Mouse (Mus musculus) forebrain, embryonic 11.5 days (tissue): ENCODE measurements around the gene Arhgef6. TPM values are rescaled to one million over a fixed set of nuclear protein-coding genes. Genes with fewer than 3 reads are reported as not detected.

Experiments
- ATAC-seq: fragments of 200-750 bp; cut with Nextera tagmentation; replicated peaks from 2 replicates; pipeline ENCODE4 v1.8.0; 2017; ENCODE audit warnings: moderate TSS enrichment; ENCODE audit not compliant: low FRiP score
- DNase-seq: peaks from one replicate; pipeline ENCODE4 v3.0.0-alpha.2; 2017; ENCODE audit warnings: low spot score
- H3K27ac ChIP-seq: fragments of 300-500 bp; sonication (generic); 2 replicates; pipeline ENCODE4 v1.5.1; 2014; ENCODE audit warnings: low read depth, low read length
- H3K27me3 ChIP-seq: fragments of 300-500 bp; sonication (generic); 2 replicates; pipeline ENCODE4 v1.6.1; 2014; ENCODE audit warnings: mild to moderate bottlenecking, low read length, mixed read lengths; ENCODE audit not compliant: control insufficient read depth, insufficient read depth
- H3K36me3 ChIP-seq: fragments of 300-500 bp; sonication (generic); 2 replicates; pipeline ENCODE4 v1.6.1; 2014; ENCODE audit warnings: mild to moderate bottlenecking, low read length, moderate library complexity, mixed read lengths; ENCODE audit not compliant: control insufficient read depth, insufficient read depth
- H3K4me1 ChIP-seq: fragments of 300-500 bp; sonication (generic); replicated peaks from 2 replicates; pipeline ENCODE4 v1.6.1; 2014; ENCODE audit warnings: low read length, mixed read lengths; ENCODE audit not compliant: control insufficient read depth, insufficient read depth
- H3K4me2 ChIP-seq: fragments of 300-500 bp; sonication (generic); 2 replicates; pipeline ENCODE4 v1.6.1; 2014; ENCODE audit warnings: low read depth, mild to moderate bottlenecking, low read length, moderate library complexity, mixed read lengths; ENCODE audit not compliant: severe bottlenecking
- H3K4me3 ChIP-seq: fragments of 300-500 bp; sonication (generic); 2 replicates; pipeline ENCODE4 v1.5.1; 2014; ENCODE audit warnings: low read depth, low read length
- H3K9ac ChIP-seq: fragments of 300-500 bp; sonication (generic); 2 replicates; pipeline ENCODE4 v1.6.1; 2014; ENCODE audit warnings: low read length
- H3K9me3 ChIP-seq: fragments of 300-500 bp; sonication (generic); 2 replicates; pipeline ENCODE4 v1.6.1; 2016; ENCODE audit warnings: low read length, mixed read lengths; ENCODE audit not compliant: control insufficient read depth
- WGBS: fragments of 180-500 bp; shearing (Covaris S2); extraction: QIAGEN DNeasy Blood & Tissue Kit; methylation state at CpG from one replicate; pipeline ENCODE4 v1.1.7; 2014; 5-methylcytosine and 5-hydroxymethylcytosine counted together
- polyA plus RNA-seq: library from polyadenylated mRNA; unstranded; fragments of >200 nt; fragmentation: Nextera tagmentation; extraction: Ambion mirVana; gene quantifications from 2 replicates; pipeline ENCODE4 v1.2.1, GENCODE M21; 2014

Arhgef6 gene
- polyA plus RNA-seq, 1 experiment from 2014 or later: 7.0 TPM

DNA sequence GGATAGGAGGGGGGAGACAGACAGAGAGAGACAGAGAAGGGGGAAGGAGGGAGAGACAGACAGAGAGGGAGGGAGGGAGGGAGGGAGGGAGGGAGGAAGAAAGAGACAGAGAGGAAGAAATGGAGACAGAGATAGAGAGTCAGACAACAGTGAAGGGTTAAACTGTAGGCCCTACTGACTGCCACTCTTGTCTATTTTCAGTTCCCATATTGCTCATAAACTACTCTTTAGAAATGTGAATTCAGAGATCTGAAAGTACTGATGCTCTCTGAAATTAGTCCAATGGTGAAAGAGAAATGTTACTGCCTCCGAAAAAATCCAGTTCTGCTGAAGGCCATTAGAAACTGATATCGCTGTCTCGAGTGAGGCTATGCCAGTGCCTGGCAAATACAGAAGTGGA is 56.3 kb downstream of the Arhgef6 start:
- no peak for ATAC-seq
- WGBS: 97% methylated on average over 3 of the region's 3 CpGs

GRCm38 (mm10) chrX:57277560-57278335 is 60.8 kb downstream of the Arhgef6 start:
- 60% methylated on average over 6 of the region's 6 CpGs for WGBS
- DNase-seq (no peak), ATAC-seq (no peak)
- Histone ChIP-seq H3K4me1 (no peaks in the 10 kb centered on the region), H3K9me3 (no peaks in the 10 kb centered on the region), H3K27me3 (no peaks in the 10 kb centered on the region), H3K4me3 (no peak overlapping the region), H3K9ac (no peak overlapping the region), H3K4me2 (no peak overlapping the region), H3K36me3 (no peaks in the 10 kb centered on the region), H3K27ac (peak overlapping the region; percentile 12; the same call in 1 of the 2 replicates)

More for the DNA sequence above, 56.3 kb downstream of the Arhgef6 start:
- H3K4me2 ChIP-seq: no peak overlapping the region
- H3K9ac ChIP-seq: no peak overlapping the region
- no peaks in the 10 kb centered on the region for H3K27me3 ChIP-seq
- H3K9me3 ChIP-seq: no peaks in the 10 kb centered on the region
- H3K4me1 ChIP-seq: no peaks in the 10 kb centered on the region
- no peaks in the 10 kb centered on the region for H3K36me3 ChIP-seq
- DNase-seq: no peak
- no peak overlapping the region for H3K4me3 ChIP-seq
- H3K27ac ChIP-seq: no peak overlapping the region

DNA sequence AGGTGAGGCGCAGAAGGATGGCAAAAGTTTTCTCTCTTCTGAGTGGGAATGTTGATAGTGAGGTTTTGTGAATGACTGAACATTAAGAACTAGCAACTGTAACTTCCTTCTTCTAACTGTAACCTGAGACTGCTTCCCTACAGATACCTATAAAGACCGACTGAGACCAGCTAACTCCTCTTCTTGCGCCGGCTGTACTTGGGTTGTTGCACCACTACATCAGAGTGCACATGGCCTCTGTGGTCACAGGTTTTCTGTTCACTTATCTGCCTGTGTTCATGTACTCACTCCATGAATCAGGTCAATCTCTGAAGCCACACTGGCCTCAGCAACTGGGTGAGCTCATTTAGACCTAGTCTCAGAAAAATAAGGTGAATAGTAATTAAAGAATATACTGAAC is 75.0 kb downstream of the Arhgef6 start:
- no peak overlapping the region for H3K9ac ChIP-seq
- H3K4me2 ChIP-seq: no peak overlapping the region
- no peak overlapping the region for H3K27ac ChIP-seq
- H3K4me3 ChIP-seq: no peak overlapping the region
- ATAC-seq: no peak
- 85% methylated on average over 4 of the region's 4 CpGs for WGBS
- H3K9me3 ChIP-seq: no peaks in the 10 kb centered on the region
- DNase-seq: no peak
- no peaks in the 10 kb centered on the region for H3K27me3 ChIP-seq
- no peaks in the 10 kb centered on the region for H3K36me3 ChIP-seq
- no peaks in the 10 kb centered on the region for H3K4me1 ChIP-seq

DNA sequence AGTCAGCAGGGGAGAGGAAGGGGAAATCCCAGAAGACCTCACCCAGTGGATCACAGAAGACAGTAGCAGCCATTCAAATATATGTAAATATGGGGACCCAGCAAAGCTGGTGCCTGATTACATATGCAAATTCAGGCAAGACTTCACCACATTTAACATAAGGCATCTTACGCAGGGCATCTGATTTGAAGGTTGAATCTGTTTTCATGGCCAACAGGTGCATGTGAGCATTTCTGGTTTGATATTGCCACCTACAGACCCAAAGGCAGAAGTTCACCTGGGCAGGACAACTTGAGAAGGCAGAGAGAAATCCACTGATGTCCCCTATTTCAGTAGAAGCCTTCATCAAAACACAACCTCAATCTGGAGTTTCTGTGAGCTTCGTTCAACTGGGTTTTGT is 77.8 kb downstream of the Arhgef6 start:
- no peaks in the 10 kb centered on the region for H3K36me3 ChIP-seq
- no peak overlapping the region for H3K27ac ChIP-seq
- no peak overlapping the region for H3K4me2 ChIP-seq
- H3K9me3 ChIP-seq: no peaks in the 10 kb centered on the region
- no peak for ATAC-seq
- no peaks in the 10 kb centered on the region for H3K4me1 ChIP-seq
- DNase-seq: no peak
- H3K9ac ChIP-seq: no peak overlapping the region
- 54% methylated on average over 2 of the region's 2 CpGs for WGBS
- no peaks in the 10 kb centered on the region for H3K27me3 ChIP-seq
- no peak overlapping the region for H3K4me3 ChIP-seq

DNA sequence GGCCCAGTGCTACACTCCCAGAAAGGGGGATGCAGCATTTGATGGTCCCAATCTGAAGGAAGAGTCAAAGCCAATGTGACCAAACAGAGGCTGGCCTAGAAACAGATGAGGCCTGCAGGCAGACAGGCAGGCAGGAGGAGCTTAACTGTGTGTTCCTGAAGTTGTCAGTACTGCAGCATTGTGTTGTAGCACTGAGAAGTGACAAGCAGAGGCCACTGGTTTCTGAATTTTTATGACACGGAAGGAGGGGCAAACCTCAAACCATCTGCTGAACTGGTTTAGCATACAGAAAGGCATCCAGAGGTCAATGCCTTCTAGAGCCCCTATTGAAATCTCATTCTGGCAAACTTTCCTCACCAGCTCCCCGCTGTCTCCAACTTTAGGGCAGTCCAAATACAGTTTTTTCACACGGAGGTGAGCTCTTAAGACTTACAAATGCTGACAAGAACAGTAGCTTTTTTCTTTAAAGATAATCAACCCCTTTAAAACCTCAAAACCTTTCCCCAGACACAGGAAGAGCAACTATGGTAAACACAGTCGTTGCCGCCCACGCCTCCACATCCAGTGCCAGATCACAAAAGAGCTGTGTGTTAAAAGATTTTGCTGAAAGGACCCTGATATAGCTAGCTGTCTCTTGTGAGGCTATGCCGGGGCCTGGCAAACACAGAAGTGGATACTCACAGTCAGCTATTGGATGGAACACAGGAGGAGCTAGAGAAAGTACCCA is 85.0 kb downstream of the Arhgef6 start:
- H3K4me1 ChIP-seq: no peaks in the 10 kb centered on the region
- H3K27ac ChIP-seq: no peak overlapping the region
- ATAC-seq (no peak), DNase-seq (no peak)
- H3K9ac ChIP-seq: no peak overlapping the region
- H3K36me3 ChIP-seq: no peaks in the 10 kb centered on the region
- H3K4me3 ChIP-seq: no peak overlapping the region
- no peaks in the 10 kb centered on the region for H3K27me3 ChIP-seq
- WGBS: 77% methylated on average over 7 of the region's 7 CpGs
- H3K9me3 ChIP-seq: no peaks in the 10 kb centered on the region
- H3K4me2 ChIP-seq: no peak overlapping the region

DNA sequence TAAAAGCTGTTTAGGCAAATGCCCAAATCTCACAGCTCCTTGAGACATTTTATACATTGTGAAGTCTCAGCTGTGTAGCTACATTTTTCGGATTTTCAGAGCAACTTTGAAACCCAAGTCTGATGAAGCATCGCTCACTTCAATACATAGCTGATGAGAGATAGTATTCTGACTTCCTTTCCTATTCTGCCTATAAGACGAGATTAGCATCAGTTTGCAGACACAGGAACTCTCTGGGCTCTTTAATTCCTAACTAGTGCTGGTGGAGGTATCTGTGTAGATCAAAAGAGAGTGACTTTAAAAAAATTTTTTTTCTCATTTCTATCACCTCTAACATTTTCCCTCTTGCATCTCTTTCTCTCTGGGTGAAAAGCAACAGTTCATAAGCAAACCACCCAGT is 100.0 kb downstream of the Arhgef6 start:
- H3K4me1 ChIP-seq: no peaks in the 10 kb centered on the region
- H3K27ac ChIP-seq: no peak overlapping the region
- no peaks in the 10 kb centered on the region for H3K9me3 ChIP-seq
- no peak for ATAC-seq
- no peaks in the 10 kb centered on the region for H3K27me3 ChIP-seq
- H3K9ac ChIP-seq: no peak overlapping the region
- no peak overlapping the region for H3K4me2 ChIP-seq
- 65% methylated on average over 3 of the region's 3 CpGs for WGBS
- no peaks in the 10 kb centered on the region for H3K36me3 ChIP-seq
- no peak overlapping the region for H3K4me3 ChIP-seq
- DNase-seq: no peak

DNA sequence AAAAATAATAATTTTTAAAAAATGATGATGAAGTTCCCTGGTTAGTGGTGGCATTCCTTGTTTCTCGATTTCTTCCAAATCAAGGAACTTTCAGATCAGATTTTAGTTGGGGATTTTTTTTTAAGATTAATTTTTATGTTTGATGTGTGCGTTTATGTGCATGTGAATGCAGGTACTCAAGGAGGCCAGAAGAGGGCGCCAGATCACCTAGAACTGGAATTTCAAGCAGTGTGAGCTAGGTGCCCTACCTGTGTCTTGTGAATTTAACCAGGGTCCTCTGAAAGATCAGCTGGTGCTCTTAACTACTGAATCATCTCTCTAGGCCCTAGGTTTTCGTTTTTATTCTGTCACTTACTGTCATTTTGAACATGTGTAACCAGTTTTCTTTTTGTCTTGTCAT is 102.5 kb downstream of the Arhgef6 start:
- Histone ChIP-seq H3K27me3 (no peaks in the 10 kb centered on the region), H3K9me3 (no peaks in the 10 kb centered on the region), H3K4me1 (no peaks in the 10 kb centered on the region), H3K9ac (no peak overlapping the region), H3K4me3 (no peak overlapping the region), H3K27ac (no peak overlapping the region), H3K4me2 (no peak overlapping the region), H3K36me3 (no peaks in the 10 kb centered on the region)
- 68% methylated on average over 4 of the region's 4 CpGs for WGBS
- ATAC-seq (no peak), DNase-seq (no peak)

DNA sequence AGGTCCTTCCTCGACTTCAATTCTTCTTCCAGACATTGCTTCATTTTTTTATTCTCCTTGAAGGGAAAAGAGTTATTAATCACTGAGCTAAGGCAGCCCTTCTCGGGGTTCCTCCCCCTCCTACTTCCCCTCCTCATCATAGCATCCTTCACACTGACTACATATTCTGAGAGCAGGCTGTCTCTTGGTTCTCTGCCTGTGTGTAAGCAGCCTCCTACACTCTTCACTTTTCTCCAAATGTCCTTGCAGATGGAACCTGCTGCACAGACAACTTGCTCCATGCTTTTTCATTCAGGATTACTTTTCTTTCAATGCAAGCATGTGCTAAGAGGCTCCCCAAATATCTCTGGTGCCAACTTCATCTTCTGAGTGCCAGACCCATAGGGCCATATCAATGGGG is 104.9 kb downstream of the Arhgef6 start:
- H3K9me3 ChIP-seq: no peaks in the 10 kb centered on the region
- H3K4me3 ChIP-seq: no peak overlapping the region
- DNase-seq: no peak
- H3K27me3 ChIP-seq: no peaks in the 10 kb centered on the region
- no peak overlapping the region for H3K4me2 ChIP-seq
- no peak for ATAC-seq
- H3K27ac ChIP-seq: no peak overlapping the region
- H3K4me1 ChIP-seq: no peaks in the 10 kb centered on the region
- 81% methylated on average over 2 of the region's 2 CpGs for WGBS
- no peaks in the 10 kb centered on the region for H3K36me3 ChIP-seq
- H3K9ac ChIP-seq: no peak overlapping the region

DNA sequence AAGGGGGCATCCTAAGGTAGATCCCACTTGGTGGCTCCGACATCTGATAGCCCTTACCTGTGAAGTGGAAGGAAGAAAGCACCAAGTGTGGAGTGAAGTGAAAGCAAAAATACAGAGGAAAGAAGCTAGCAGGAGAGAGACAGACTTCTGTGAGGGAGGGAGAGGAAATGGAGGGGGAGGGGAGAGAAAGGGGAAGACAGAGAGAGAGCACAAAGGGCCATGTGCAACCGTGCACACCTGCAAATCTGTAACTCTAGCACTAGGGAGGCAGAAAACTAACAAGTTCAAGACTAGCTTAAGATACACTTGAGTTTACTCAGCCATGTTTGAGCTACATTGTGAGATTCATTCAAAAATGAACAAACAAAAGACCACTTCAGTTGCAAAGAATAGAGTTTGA is 110.4 kb downstream of the Arhgef6 start:
- H3K9me3 ChIP-seq: no peaks in the 10 kb centered on the region
- H3K27ac ChIP-seq: no peak overlapping the region
- H3K36me3 ChIP-seq: no peaks in the 10 kb centered on the region
- H3K4me3 ChIP-seq: no peak overlapping the region
- no peak overlapping the region for H3K9ac ChIP-seq
- H3K27me3 ChIP-seq: no peaks in the 10 kb centered on the region
- no peak overlapping the region for H3K4me2 ChIP-seq
- DNase-seq (no peak), ATAC-seq (no peak)
- H3K4me1 ChIP-seq: no peaks in the 10 kb centered on the region
- 76% methylated on average over 2 of the region's 2 CpGs for WGBS
